Mouse (Mus musculus): ENCODE data around the gene Ethe1. TPM values are rescaled to one million over a fixed set of nuclear protein-coding genes. Genes with fewer than 3 reads are reported as not detected.

Gene Ethe1
- polyA plus RNA-seq (2017; shearing (Covaris generic)), result 18.9 TPM

GRCm38 (mm10) chr7:24587330-24588105, at the start of gene Ethe1, which contains the start of gene Zfp575:
Ethe1 (plus strand) TSS chr7:24587543.
Zfp575 (minus strand) TSS chr7:24587641.

GRCm38 (mm10) chr7:24546068-24546614, 41.2 kb upstream of the Ethe1 start, which contains the start of the genes Pinlyp and Xrcc1:
Pinlyp (minus strand) TSS chr7:24546118.
Xrcc1 (plus strand) TSS chr7:24546289.

GRCm38 (mm10) chr7:24610144-24610878, 23.0 kb downstream of the Ethe1 start, which contains the start of gene Phldb3:
Phldb3 (plus strand) TSS chr7:24610763.

GRCm38 (mm10) chr7:24636264-24636663, 48.9 kb downstream of the Ethe1 start, which contains the start of gene Lypd3:
Lypd3 (plus strand) TSS chr7:24636550.

Other genes with a start within 250 kb of the Ethe1 start
- not detected for gene Lypd5, start 238.3 kb upstream of the Ethe1 start, polyA plus RNA-seq (2017; shearing (Covaris generic))
- 190 TPM for gene Kcnn4, start 217.3 kb upstream of the Ethe1 start, polyA plus RNA-seq (2017; shearing (Covaris generic))
- gene Smg9, start 187.9 kb upstream of the Ethe1 start, polyA plus RNA-seq (2017; shearing (Covaris generic)), result 86.3 TPM
- 1.4 TPM for gene Irgc1, start 135.2 kb upstream of the Ethe1 start, polyA plus RNA-seq (2017; shearing (Covaris generic))
- 133 TPM for gene Plaur, start 125.1 kb upstream of the Ethe1 start, polyA plus RNA-seq (2017; shearing (Covaris generic))
- 0.42 TPM for gene Cadm4, start 105.5 kb upstream of the Ethe1 start, polyA plus RNA-seq (2017; shearing (Covaris generic))
- 1.7 TPM for gene Zfp428, start 80.5 kb upstream of the Ethe1 start, polyA plus RNA-seq (2017; shearing (Covaris generic))
- not detected for gene AC161166.1, start 75.1 kb upstream of the Ethe1 start, polyA plus RNA-seq (2017; shearing (Covaris generic))
- gene Irgq, start 56.9 kb upstream of the Ethe1 start, polyA plus RNA-seq (2017; shearing (Covaris generic)), result 4.9 TPM
- not detected for gene Pinlyp, start 41.4 kb upstream of the Ethe1 start, polyA plus RNA-seq (2017; shearing (Covaris generic))
- 63.5 TPM for gene Xrcc1, start 41.3 kb upstream of the Ethe1 start, polyA plus RNA-seq (2017; shearing (Covaris generic))
- not detected for gene Zfp575, start 98 bp downstream of the Ethe1 start, polyA plus RNA-seq (2017; shearing (Covaris generic))
- gene Phldb3, start 23.2 kb downstream of the Ethe1 start, polyA plus RNA-seq (2017; shearing (Covaris generic)), result 0.78 TPM
- gene Lypd3, start 49.0 kb downstream of the Ethe1 start, polyA plus RNA-seq (2017; shearing (Covaris generic)), result not detected
- gene Tex101, start 89.1 kb downstream of the Ethe1 start, polyA plus RNA-seq (2017; shearing (Covaris generic)), result not detected
- gene BC049730, start 121.7 kb downstream of the Ethe1 start, polyA plus RNA-seq (2017; shearing (Covaris generic)), result not detected
- not detected for gene Gm4763, start 139.4 kb downstream of the Ethe1 start, polyA plus RNA-seq (2017; shearing (Covaris generic))
- gene Cd177, start 172.8 kb downstream of the Ethe1 start, polyA plus RNA-seq (2017; shearing (Covaris generic)), result 2.9 TPM
- not detected for gene Ceacam10, start 189.7 kb downstream of the Ethe1 start, polyA plus RNA-seq (2017; shearing (Covaris generic))